Mouse (Mus musculus) limb, embryonic 14.5 days (tissue): ENCODE data around the gene Aqp9. TPM values are rescaled to one million over a fixed set of nuclear protein-coding genes. Genes with fewer than 3 reads are reported as not detected.

ENCODE experiments used
- ATAC-seq: fragments of 200-750 bp; cut with Nextera tagmentation; 2 replicates; pipeline ENCODE4 v1.8.0; 2017; ENCODE audit warnings: low read depth, moderate number of reproducible peaks, moderate TSS enrichment; ENCODE audit not compliant: low FRiP score
- DNase-seq: peaks from one replicate; pipeline ENCODE4 v3.0.0-alpha.2; 2015; ENCODE audit warnings: low spot score
- H3K27ac ChIP-seq: fragments of 300-500 bp; sonication (generic); replicated peaks from 2 replicates; pipeline ENCODE4 v1.5.1; 2014; ENCODE audit warnings: low read depth, mild to moderate bottlenecking, low read length, moderate library complexity, mixed read lengths
- H3K27me3 ChIP-seq: fragments of 300-500 bp; sonication (generic); 2 replicates; pipeline ENCODE4 v1.6.1; 2014; ENCODE audit warnings: low read length, mixed read lengths; ENCODE audit not compliant: control insufficient read depth, insufficient read depth
- H3K36me3 ChIP-seq: fragments of 300-500 bp; sonication (generic); 2 replicates; pipeline ENCODE4 v1.6.1; 2014; ENCODE audit warnings: mild to moderate bottlenecking, low read length, moderate library complexity, mixed read lengths; ENCODE audit not compliant: control insufficient read depth, insufficient read depth
- H3K4me1 ChIP-seq: fragments of 300-500 bp; sonication (generic); 2 replicates; pipeline ENCODE4 v1.6.1; 2014; ENCODE audit warnings: antibody characterized with exemption, low read length, mixed read lengths; ENCODE audit not compliant: control insufficient read depth, insufficient read depth
- H3K4me2 ChIP-seq: fragments of 300-500 bp; sonication (generic); replicated peaks from 2 replicates; pipeline ENCODE4 v1.6.1; 2014; ENCODE audit warnings: low read depth, mild to moderate bottlenecking, low read length, moderate library complexity; ENCODE audit not compliant: severe bottlenecking
- H3K4me3 ChIP-seq: fragments of 300-500 bp; sonication (generic); replicated peaks from 2 replicates; pipeline ENCODE4 v1.5.1; 2014; ENCODE audit warnings: low read length
- H3K9ac ChIP-seq: fragments of 300-500 bp; sonication (generic); 2 replicates; pipeline ENCODE4 v1.6.1; 2014; ENCODE audit warnings: mild to moderate bottlenecking, low read depth, low read length, moderate library complexity; ENCODE audit not compliant: severe bottlenecking
- H3K9me3 ChIP-seq: fragments of 300-500 bp; sonication (generic); 2 replicates; pipeline ENCODE4 v1.6.1; 2016; ENCODE audit warnings: low read length; ENCODE audit not compliant: control insufficient read depth
- POLR2A ChIP-seq: fragments of 200-500 bp; IDR thresholded peaks from 2 replicates; pipeline ENCODE4 v1.8.0; 2012; ENCODE audit warnings: inconsistent platforms, mild to moderate bottlenecking, moderate library complexity, borderline replicate concordance; ENCODE audit not compliant: insufficient read depth, insufficient read length; ENCODE audit errors: extremely low read depth
- WGBS: fragments of 180-500 bp; shearing (Covaris S2); extraction: QIAGEN DNeasy Blood & Tissue Kit; methylation state at CpG from one replicate; pipeline ENCODE4 v1.1.7; 2014; 5-methylcytosine and 5-hydroxymethylcytosine counted together
- polyA plus RNA-seq, 2 experiments: library from polyadenylated mRNA; depleted of rRNA in 1 of 2; stranded (reverse) in 1 of 2; unstranded in 1 of 2; fragments of >200 nt; fragmentation: Nextera tagmentation in 1 of 2; extraction: Ambion mirVana in 1 of 2; gene quantifications; 2 replicates each; pipeline versions ENCODE4 v1.2.1 to v1.2.3; 2012 to 2014

Gene Aqp9
- polyA plus RNA-seq, 2 experiments, result 0.49 to 1.1 TPM

- H3K36me3 ChIP-seq, result no peaks in the 10 kb centered on the region
- ATAC-seq (no peak), DNase-seq (no peak)
- no peak for TF ChIP-seq POLR2A
- H3K9ac ChIP-seq, result no peak overlapping the region
- H3K9me3 ChIP-seq, result no peaks in the 10 kb centered on the region
- H3K27ac ChIP-seq, result no peak overlapping the region
- H3K4me1 ChIP-seq, result no peaks in the 10 kb centered on the region
- WGBS, result 71% methylated on average over 4 of the region's 4 CpGs
- H3K4me3 ChIP-seq, result no peak overlapping the region
- H3K27me3 ChIP-seq, result no peaks in the 10 kb centered on the region
- H3K4me2 ChIP-seq, result no peak overlapping the region
Measured at GRCm38 (mm10) chr9:71150175-71150574, 18.3 kb downstream of the Aqp9 start.

GRCm38 (mm10) chr9:71148890-71149289, 19.6 kb downstream of the Aqp9 start:
- Histone ChIP-seq H3K9me3 (no peaks in the 10 kb centered on the region), H3K4me3 (no peak overlapping the region), H3K4me1 (no peaks in the 10 kb centered on the region), H3K9ac (no peak overlapping the region), H3K27me3 (no peaks in the 10 kb centered on the region), H3K27ac (no peak overlapping the region), H3K36me3 (no peaks in the 10 kb centered on the region), H3K4me2 (no peak overlapping the region)
- no peak for DNase-seq
- ATAC-seq, result no peak
- no peak for TF ChIP-seq POLR2A

GRCm38 (mm10) chr9:71146210-71146609, 22.3 kb downstream of the Aqp9 start:
- DNase-seq (no peak), ATAC-seq (no peak)
- no peaks in the 10 kb centered on the region for H3K4me1 ChIP-seq
- TF ChIP-seq POLR2A, result no peak
- H3K9ac ChIP-seq, result no peak overlapping the region
- WGBS, result 83% methylated on average over 10 of the region's 10 CpGs
- H3K4me3 ChIP-seq, result no peak overlapping the region
- no peak overlapping the region for H3K27ac ChIP-seq
- no peaks in the 10 kb centered on the region for H3K27me3 ChIP-seq
- no peaks in the 10 kb centered on the region for H3K36me3 ChIP-seq
- no peaks in the 10 kb centered on the region for H3K9me3 ChIP-seq
- H3K4me2 ChIP-seq, result no peak overlapping the region

- no peak for TF ChIP-seq POLR2A
Measured at GRCm38 (mm10) chr9:71140205-71140604, 28.3 kb downstream of the Aqp9 start.

GRCm38 (mm10) chr9:71138936-71139335, 29.5 kb downstream of the Aqp9 start:
- no peaks in the 10 kb centered on the region for H3K9me3 ChIP-seq
- no peak overlapping the region for H3K9ac ChIP-seq
- H3K4me3 ChIP-seq, result no peak overlapping the region
- ATAC-seq (no peak), DNase-seq (no peak)
- H3K27me3 ChIP-seq, result no peaks in the 10 kb centered on the region
- H3K27ac ChIP-seq, result no peak overlapping the region
- no peak overlapping the region for H3K4me2 ChIP-seq
- TF ChIP-seq POLR2A, result no peak
- H3K36me3 ChIP-seq, result no peaks in the 10 kb centered on the region
- H3K4me1 ChIP-seq, result no peaks in the 10 kb centered on the region
- WGBS, result 76% methylated on average over 2 of the region's 2 CpGs

More at GRCm38 (mm10) chr9:71140205-71140604, 28.3 kb downstream of the Aqp9 start:
- no peak overlapping the region for H3K4me2 ChIP-seq
- WGBS, result 87% methylated on average over 8 of the region's 8 CpGs
- H3K4me1 ChIP-seq, result no peaks in the 10 kb centered on the region
- ATAC-seq (no peak), DNase-seq (no peak)
- no peak overlapping the region for H3K27ac ChIP-seq
- H3K27me3 ChIP-seq, result no peaks in the 10 kb centered on the region
- H3K4me3 ChIP-seq, result no peak overlapping the region
- H3K36me3 ChIP-seq, result no peaks in the 10 kb centered on the region
- no peaks in the 10 kb centered on the region for H3K9me3 ChIP-seq
- H3K9ac ChIP-seq, result no peak overlapping the region
